Mouse (Mus musculus) lung, embryonic 16.5 days (tissue): Measurements from ENCODE around the gene Mb. TPM values are rescaled to one million over a fixed set of nuclear protein-coding genes. Genes with fewer than 3 reads are reported as not detected.

Experiments used
- ATAC-seq: fragments of 200-750 bp; cut with Nextera tagmentation; 2 replicates; pipeline ENCODE4 v1.8.0; 2017; ENCODE audit warnings: low read depth, mild to moderate bottlenecking, moderate library complexity
- H3K27ac ChIP-seq: fragments of 300-500 bp; sonication (generic); 2 replicates; pipeline ENCODE4 v1.5.1; 2014; ENCODE audit warnings: mild to moderate bottlenecking, control low read depth, low read length
- H3K27me3 ChIP-seq: fragments of 300-500 bp; sonication (generic); 2 replicates; pipeline ENCODE4 v1.6.1; 2014; ENCODE audit warnings: low read depth, low read length, mixed read lengths; ENCODE audit not compliant: control insufficient read depth, insufficient read depth
- H3K36me3 ChIP-seq: fragments of 300-500 bp; sonication (generic); 2 replicates; pipeline ENCODE4 v1.6.1; 2014; ENCODE audit warnings: low read length; ENCODE audit not compliant: control insufficient read depth, insufficient read depth
- H3K4me1 ChIP-seq: fragments of 300-500 bp; sonication (generic); replicated peaks from 2 replicates; pipeline ENCODE4 v1.6.1; 2014; ENCODE audit warnings: low read length, mixed read lengths; ENCODE audit not compliant: control insufficient read depth, insufficient read depth
- H3K4me2 ChIP-seq: fragments of 300-500 bp; sonication (generic); 2 replicates; pipeline ENCODE4 v1.6.1; 2014; ENCODE audit warnings: low read depth, low read length, control low read depth
- H3K4me3 ChIP-seq: fragments of 300-500 bp; sonication (generic); 2 replicates; pipeline ENCODE4 v1.5.1; 2014; ENCODE audit warnings: mild to moderate bottlenecking, low read length, control low read depth
- H3K9ac ChIP-seq: fragments of 300-500 bp; sonication (generic); 2 replicates; pipeline ENCODE4 v1.6.1; 2014; ENCODE audit warnings: low read length, control low read depth
- H3K9me3 ChIP-seq: fragments of 300-500 bp; sonication (generic); 2 replicates; pipeline ENCODE4 v1.6.1; 2016; ENCODE audit warnings: low read length; ENCODE audit not compliant: control insufficient read depth
- WGBS: fragments of 180-500 bp; shearing (Covaris S2); extraction: QIAGEN DNeasy Blood & Tissue Kit; methylation state at CpG from one replicate; pipeline ENCODE4 v1.1.7; 2014; 5-methylcytosine and 5-hydroxymethylcytosine counted together
- polyA plus RNA-seq: library from polyadenylated mRNA; unstranded; fragments of >200 nt; fragmentation: Nextera tagmentation; extraction: Ambion mirVana; gene quantifications from 2 replicates; pipeline ENCODE4 v1.2.1, GENCODE M21; 2015

Mb gene
- polyA plus RNA-seq, 1 experiment from 2014 or later = 2.4 TPM

- Histone ChIP-seq H3K9me3 (no peaks in the 10 kb centered on the region), H3K4me2 (no peak overlapping the region), H3K4me3 (no peak overlapping the region), H3K27ac (no peak overlapping the region), H3K4me1 (no peaks in the 10 kb centered on the region), H3K36me3 (peaks cover 29% of the 10 kb centered on the region), H3K9ac (no peak overlapping the region), H3K27me3 (no peaks in the 10 kb centered on the region)
- 79% methylated on average over 5 of the region's 5 CpGs for WGBS
- no peak for ATAC-seq
Measured at GRCm38 (mm10) chr15:77081454-77081853, 31.0 kb upstream of the Mb start.

GRCm38 (mm10) chr15:77080684-77081254 is 30.3 kb upstream of the Mb start:
- 64% methylated on average over 14 of the region's 14 CpGs for WGBS
- Histone ChIP-seq H3K27me3 (no peaks in the 10 kb centered on the region), H3K27ac (no peak overlapping the region), H3K9ac (no peak overlapping the region), H3K9me3 (no peaks in the 10 kb centered on the region), H3K4me2 (no peak overlapping the region), H3K36me3 (peaks cover 31% of the 10 kb centered on the region), H3K4me3 (no peak overlapping the region), H3K4me1 (no peaks in the 10 kb centered on the region)
- ATAC-seq = peak; percentile 34; the same call in 1 of the 2 replicates

GRCm38 (mm10) chr15:77079890-77080361 is 29.5 kb upstream of the Mb start:
- H3K9ac ChIP-seq = no peak overlapping the region
- no peaks in the 10 kb centered on the region for H3K4me1 ChIP-seq
- no peak overlapping the region for H3K27ac ChIP-seq
- ATAC-seq = no peak
- peaks cover 29% of the 10 kb centered on the region for H3K36me3 ChIP-seq
- no peak overlapping the region for H3K4me2 ChIP-seq
- WGBS = 83% methylated on average over 11 of the region's 11 CpGs
- no peaks in the 10 kb centered on the region for H3K9me3 ChIP-seq
- H3K27me3 ChIP-seq = no peaks in the 10 kb centered on the region
- H3K4me3 ChIP-seq = no peak overlapping the region

- Histone ChIP-seq H3K27me3 (no peaks in the 10 kb centered on the region), H3K4me3 (no peak overlapping the region), H3K36me3 (peaks cover 29% of the 10 kb centered on the region), H3K4me2 (no peak overlapping the region), H3K9me3 (no peaks in the 10 kb centered on the region), H3K27ac (no peak overlapping the region), H3K9ac (no peak overlapping the region), H3K4me1 (no peaks in the 10 kb centered on the region)
- WGBS = 82% methylated on average over 14 of the region's 14 CpGs
- ATAC-seq = no peak
Measured at GRCm38 (mm10) chr15:77079256-77079822, 28.9 kb upstream of the Mb start.

- no peak overlapping the region for H3K27ac ChIP-seq
- no peaks in the 10 kb centered on the region for H3K9me3 ChIP-seq
- no peak for ATAC-seq
- no peaks in the 10 kb centered on the region for H3K27me3 ChIP-seq
- H3K9ac ChIP-seq = no peak overlapping the region
- H3K36me3 ChIP-seq = peaks cover 26% of the 10 kb centered on the region
- H3K4me1 ChIP-seq = no peaks in the 10 kb centered on the region
- H3K4me2 ChIP-seq = no peak overlapping the region
- no peak overlapping the region for H3K4me3 ChIP-seq
- WGBS = 79% methylated on average over 3 of the region's 3 CpGs
Measured at GRCm38 (mm10) chr15:77078786-77079185, 28.3 kb upstream of the Mb start.

GRCm38 (mm10) chr15:77077906-77078305 is 27.4 kb upstream of the Mb start:
- H3K9me3 ChIP-seq = no peaks in the 10 kb centered on the region
- H3K4me1 ChIP-seq = no peaks in the 10 kb centered on the region
- no peak overlapping the region for H3K4me2 ChIP-seq
- H3K9ac ChIP-seq = no peak overlapping the region
- no peaks in the 10 kb centered on the region for H3K27me3 ChIP-seq
- H3K36me3 ChIP-seq = peaks cover 26% of the 10 kb centered on the region
- H3K27ac ChIP-seq = no peak overlapping the region
- WGBS = 79% methylated on average over 9 of the region's 9 CpGs
- no peak for ATAC-seq
- H3K4me3 ChIP-seq = no peak overlapping the region

GRCm38 (mm10) chr15:77076523-77076922 is 26.1 kb upstream of the Mb start:
- 72% methylated on average over 3 of the region's 3 CpGs for WGBS

GRCm38 (mm10) chr15:77072556-77073163 is 22.2 kb upstream of the Mb start:
- no peak overlapping the region for H3K27ac ChIP-seq
- no peak overlapping the region for H3K4me2 ChIP-seq
- no peak overlapping the region for H3K9ac ChIP-seq
- H3K36me3 ChIP-seq = peaks cover 14% of the 10 kb centered on the region
- no peaks in the 10 kb centered on the region for H3K27me3 ChIP-seq
- no peak for ATAC-seq
- WGBS = 71% methylated on average over 4 of the region's 4 CpGs
- no peaks in the 10 kb centered on the region for H3K9me3 ChIP-seq
- no peak overlapping the region for H3K4me3 ChIP-seq
- 0 out of 2 replicates have a peak, but pooled peaks cover 2% of the 10 kb centered on the region for H3K4me1 ChIP-seq

More at GRCm38 (mm10) chr15:77076523-77076922, 26.1 kb upstream of the Mb start:
- no peak overlapping the region for H3K27ac ChIP-seq
- no peak overlapping the region for H3K9ac ChIP-seq
- no peaks in the 10 kb centered on the region for H3K27me3 ChIP-seq
- no peaks in the 10 kb centered on the region for H3K9me3 ChIP-seq
- ATAC-seq = no peak
- H3K36me3 ChIP-seq = peaks cover 23% of the 10 kb centered on the region
- H3K4me1 ChIP-seq = no peaks in the 10 kb centered on the region
- no peak overlapping the region for H3K4me3 ChIP-seq
- no peak overlapping the region for H3K4me2 ChIP-seq

GRCm38 (mm10) chr15:77071501-77071900 is 21.0 kb upstream of the Mb start:
- Histone ChIP-seq H3K27ac (no peak overlapping the region), H3K4me2 (0 out of 2 replicates have a peak overlapping the region, but pooled peaks have one; percentile 16), H3K4me3 (no peak overlapping the region), H3K27me3 (no peaks in the 10 kb centered on the region), H3K9me3 (no peaks in the 10 kb centered on the region), H3K4me1 (0 out of 2 replicates have a peak, but pooled peaks cover 2% of the 10 kb centered on the region), H3K36me3 (peaks cover 2% of the 10 kb centered on the region), H3K9ac (no peak overlapping the region)
- 15% methylated on average over 10 of the region's 10 CpGs for WGBS
- ATAC-seq = peak; percentile 53; the same call in 1 of the 2 replicates
